Mouse (Mus musculus) layer of hippocampus, adult 11-12 months (tissue): ENCODE results near the gene Sdcbp2.

ENCODE experiments used
- DNase-seq: peaks from one replicate; pipeline ENCODE4 v3.0.0; 2022; ENCODE audit warnings: low spot score

The Sdcbp2 gene

DNA sequence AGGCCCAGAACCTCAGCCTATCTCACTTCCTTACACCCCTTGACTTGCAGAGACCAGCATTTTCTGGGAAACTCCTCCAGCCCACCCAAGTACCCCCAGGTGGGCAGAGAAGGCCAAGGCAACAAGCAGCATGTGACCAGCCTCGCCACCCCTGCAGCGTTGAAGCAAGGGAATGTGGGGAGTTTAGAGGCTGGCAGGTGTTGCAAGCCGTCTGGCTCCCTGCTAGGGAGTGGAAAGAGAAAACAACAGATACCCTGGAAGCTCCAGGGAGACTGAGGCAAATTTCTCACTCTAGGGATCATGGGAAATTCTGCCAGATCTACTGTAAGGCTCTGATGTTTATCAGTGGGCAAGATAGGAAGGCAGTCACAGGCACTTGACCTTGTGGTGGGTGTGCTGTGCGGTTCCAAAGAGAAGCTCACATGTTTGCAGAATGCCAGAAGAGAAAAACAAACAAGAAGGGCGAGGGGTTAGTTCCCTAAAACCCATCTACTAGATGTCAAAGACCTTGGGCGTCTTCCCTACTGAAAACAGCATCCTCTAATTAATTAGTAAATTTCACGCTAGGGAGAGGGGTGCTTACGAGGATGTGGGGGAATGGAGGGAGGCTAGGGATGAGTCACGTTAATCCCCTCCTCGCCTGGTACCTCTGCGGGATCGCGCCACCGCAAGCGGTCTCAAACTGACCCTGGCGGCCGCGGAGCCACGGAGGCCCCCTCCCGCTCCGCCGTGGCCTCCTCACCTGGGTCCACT is 59.2 kb downstream of the Sdcbp2 start:
- peak; percentile 24 for DNase-seq

GRCm38 (mm10) chr2:151632159-151632814 is 59.9 kb downstream of the Sdcbp2 start, which contains the start of gene Snph:
Gene Snph (minus strand): TSS chr2:151632593.
- peak; percentile 81 for DNase-seq

GRCm38 (mm10) chr2:151632982-151633381 is 60.6 kb downstream of the Sdcbp2 start:
- no peak for DNase-seq

GRCm38 (mm10) chr2:151634903-151635302 is 62.5 kb downstream of the Sdcbp2 start:
- no peak for DNase-seq

- DNase-seq = peak; percentile 25
Observed at GRCm38 (mm10) chr2:151635362-151636014, 63.1 kb downstream of the Sdcbp2 start.

DNA sequence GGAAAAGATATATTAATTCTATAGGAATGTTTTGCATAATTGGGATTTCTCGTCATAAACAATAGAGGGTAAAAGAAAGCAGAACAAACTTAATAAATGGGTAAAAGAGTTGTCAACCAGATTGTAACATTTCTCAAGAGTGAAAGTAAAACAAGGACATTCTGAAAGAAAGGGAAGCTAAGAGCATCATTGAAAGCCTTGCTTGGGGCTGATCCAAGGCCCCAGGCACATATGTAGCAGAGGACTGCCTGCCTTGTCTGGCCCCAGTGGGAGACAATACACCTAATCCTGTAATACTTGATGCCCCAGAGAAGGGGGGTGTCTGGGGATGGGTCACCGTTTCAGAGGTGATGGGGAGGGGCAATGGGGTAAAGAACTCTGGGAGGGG is 63.6 kb downstream of the Sdcbp2 start:
- DNase-seq = no peak
